Comparison of ENCODE assay signal across 8 mouse cellular contexts in the genomic region with DNA sequence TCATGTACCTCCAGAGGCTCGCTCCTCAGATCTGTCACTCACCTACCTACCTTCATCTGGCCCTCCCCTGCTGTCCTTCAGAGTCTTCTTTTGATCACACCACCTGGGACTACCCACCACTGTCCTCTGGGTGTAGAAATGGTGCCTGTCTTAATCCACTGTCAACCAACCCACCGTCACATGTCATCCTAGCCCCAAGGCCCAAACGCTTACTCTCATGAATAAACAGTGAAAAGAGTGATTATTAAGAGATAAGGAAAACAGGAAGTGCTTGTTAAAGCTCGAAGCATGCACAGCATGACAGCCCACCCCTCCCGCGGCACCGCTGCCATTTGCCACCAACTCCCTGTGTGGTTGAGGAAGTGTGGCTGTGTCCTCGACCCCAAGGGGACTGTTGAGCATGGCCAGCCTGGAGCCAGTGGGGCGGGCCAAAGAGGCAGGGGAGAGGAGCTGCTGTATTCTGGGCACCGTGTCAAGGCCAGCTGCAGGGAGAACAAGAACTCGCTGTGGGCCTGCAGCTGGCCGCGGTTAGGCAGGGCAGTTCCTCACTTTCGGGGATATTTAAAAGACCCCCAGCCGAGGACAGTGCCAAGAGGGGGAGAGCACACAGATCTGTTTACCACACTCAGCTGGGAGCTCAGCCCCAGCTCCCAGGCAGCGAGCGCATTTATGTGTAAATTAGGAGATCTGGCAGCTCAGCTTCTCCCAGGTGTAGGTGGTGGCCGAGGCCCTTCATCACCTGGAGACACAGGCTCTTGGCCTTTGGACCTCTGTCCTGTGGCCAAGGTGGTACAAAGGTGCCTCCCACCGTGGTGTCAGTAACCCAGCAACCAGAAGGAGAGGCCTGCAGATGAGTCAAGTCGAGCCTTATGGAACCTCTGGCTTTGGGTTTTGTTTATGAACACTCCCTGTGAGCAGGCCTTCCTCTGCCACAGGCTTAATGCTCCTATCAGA.
DNase-seq lines count a peak whose midpoint lies in the region; ATAC-seq lines count a peak whose summit lies in the region.

No protein-coding gene starts in this region.

- peak; percentile 63 for ATAC-seq in CD4-positive, CD25-positive, alpha-beta regulatory T cell, adult 4 months
- peak; percentile 93 for ATAC-seq in lung, embryonic 15.5 days (ENCODE audit: borderline replicate concordance, extremely low read depth, low FRiP score, low TSS enrichment)

- peak; percentile 94 for DNase-seq in brain, adult 2 months (ENCODE audit: low read depth, low spot score)
- DNase-seq in frontal cortex, postnatal 14 days (ENCODE audit: low spot score in 2 of 2): peak; percentile 53 to 79
- DNase-seq in heart, postnatal 4 days: peak; percentile 84
- peak; percentile 49 to 71 for DNase-seq in layer of hippocampus, adult 18-20 months (ENCODE audit: low spot score in 2 of 2)
- DNase-seq in ovary, postnatal 36 days (ENCODE audit: low spot score): peak; percentile 67
- no peak for DNase-seq in thymus, postnatal 36 days

- H3K27ac ChIP-seq in lung, embryonic 15.5 days: peak overlapping the region; percentile 82

- H3K4me2 ChIP-seq in lung, embryonic 15.5 days: peak overlapping the region; percentile 12; the same call in 1 of the 2 replicates

- H3K4me1 ChIP-seq in lung, embryonic 15.5 days: peaks cover 39% of the 10 kb centered on the region

- no peak overlapping the region for H3K4me3 ChIP-seq in lung, embryonic 15.5 days

- H3K9ac ChIP-seq in lung, embryonic 15.5 days: no peak overlapping the region

- H3K27me3 ChIP-seq in lung, embryonic 15.5 days: no peaks in the 10 kb centered on the region

- H3K9me3 ChIP-seq in lung, embryonic 15.5 days: no peaks in the 10 kb centered on the region

- no peaks in the 10 kb centered on the region for H3K36me3 ChIP-seq in lung, embryonic 15.5 days

- 8% methylated on average over 20 of the region's 20 CpGs for WGBS in lung, embryonic 15.5 days

Comparison
In these comparisons a context has a peak if more than half of its experiments do, and no peak if none do; other contexts are left out.
1. DNase-seq: peak in brain, adult 2 months (single experiment), frontal cortex, postnatal 14 days (2 of 2), heart, postnatal 4 days (single experiment), layer of hippocampus, adult 18-20 months (2 of 2) and ovary, postnatal 36 days (single experiment); none in thymus, postnatal 36 days (0 of 2).